In genomic region chr4:154632800-154633764, GRCm38 (mm10) we compare ENCODE assay signal across 10 mouse cellular contexts. TPM values are rescaled to one million over a fixed set of nuclear protein-coding genes. Genes with fewer than 3 reads are reported as not detected.
DNase-seq lines count a peak whose midpoint lies in the region; ATAC-seq and TF ChIP-seq lines count a peak whose summit lies in the region.
"Had no signal": no experiment of that assay in that cellular context is flagged by ENCODE, and none has a peak within 500 bp of the region (broad histone marks: within the 10 kb centered on the region; RNA-seq: fewer than 3 reads in every experiment).

No protein-coding gene starts in this region.

- peaks cover 63% of the 10 kb centered on the region for H3K4me1 ChIP-seq in embryonic facial prominence, embryonic 12.5 days
- peaks cover 14% of the 10 kb centered on the region; the same call in 1 of the 2 replicates for H3K4me1 ChIP-seq in hindbrain, embryonic 14.5 days (replicated peaks; ENCODE audit: control insufficient read depth, insufficient read depth, low read length)
- H3K4me1 ChIP-seq in limb, embryonic 14.5 days (ENCODE audit: control insufficient read depth, insufficient read depth, low read length) = peaks cover 35% of the 10 kb centered on the region

- H3K4me3 ChIP-seq in embryonic facial prominence, embryonic 12.5 days = peak overlapping the region; percentile 77
- H3K4me3 ChIP-seq in hindbrain, embryonic 14.5 days (replicated peaks; ENCODE audit: low read length) = peak overlapping the region; percentile 43
- peak overlapping the region; percentile 77 for H3K4me3 ChIP-seq in limb, embryonic 14.5 days (replicated peaks; ENCODE audit: low read length)
- H3K4me3 ChIP-seq: liver, embryonic 15.5 days had no signal

- no peaks in the 10 kb centered on the region for H3K36me3 ChIP-seq in embryonic facial prominence, embryonic 12.5 days
- no peaks in the 10 kb centered on the region for H3K36me3 ChIP-seq in hindbrain, embryonic 14.5 days (replicated peaks; ENCODE audit: control insufficient read depth, insufficient read depth)
- 0 out of 2 replicates have a peak, but pooled peaks cover 3% of the 10 kb centered on the region for H3K36me3 ChIP-seq in limb, embryonic 14.5 days (ENCODE audit: control insufficient read depth, insufficient read depth, low read length)
- H3K36me3 ChIP-seq: liver, embryonic 15.5 days had no signal

- WGBS in embryonic facial prominence, embryonic 12.5 days = 29% methylated on average over 14 of the region's 14 CpGs
- 38% methylated on average over 14 of the region's 14 CpGs for WGBS in hindbrain, embryonic 14.5 days
- WGBS in limb, embryonic 14.5 days = 25% methylated on average over 14 of the region's 14 CpGs

- no peak for ATAC-seq in embryonic facial prominence, embryonic 12.5 days (ENCODE audit: insufficient number of reproducible peaks, insufficient read depth, low FRiP score, low TSS enrichment)
- no peak for ATAC-seq in hindbrain, embryonic 14.5 days (ENCODE audit: low FRiP score)
- ATAC-seq in limb, embryonic 14.5 days (ENCODE audit: low FRiP score, low read depth) = no peak

- H3K9ac ChIP-seq in embryonic facial prominence, embryonic 12.5 days = peak overlapping the region; percentile 95
- H3K9ac ChIP-seq in hindbrain, embryonic 14.5 days = peak overlapping the region; percentile 63
- H3K9ac ChIP-seq in limb, embryonic 14.5 days (ENCODE audit: low read depth, low read length, severe bottlenecking) = peak overlapping the region; percentile 89
- H3K9ac ChIP-seq: liver, embryonic 15.5 days had no signal

- H3K27ac ChIP-seq in embryonic facial prominence, embryonic 12.5 days = 0 out of 2 replicates have a peak overlapping the region, but pooled peaks have one; percentile 50
- H3K27ac ChIP-seq in hindbrain, embryonic 14.5 days = peak overlapping the region; percentile 16; the same call in 1 of the 2 replicates
- peak overlapping the region; percentile 97 for H3K27ac ChIP-seq in limb, embryonic 14.5 days (replicated peaks; ENCODE audit: low read depth, low read length)
- H3K27ac ChIP-seq: liver, embryonic 15.5 days had no signal

- DNase-seq in Muller cell, postnatal 12 days (ENCODE audit: inconsistent ontology term) = peak; percentile 16
- DNase-seq in hindbrain, embryonic 14.5 days (ENCODE audit: low spot score) = no peak
- no peak for DNase-seq in limb, embryonic 14.5 days (ENCODE audit: low spot score)
- DNase-seq in frontal cortex, adult 2 months (ENCODE audit: extremely low spot score in 1 of 2, low spot score in 1 of 2) = no peak
- no peak for DNase-seq in cerebellum, adult 11-12 months
- no peak for DNase-seq in spleen, postnatal 10 days (ENCODE audit: low spot score in 2 of 2)
- no peak for DNase-seq in urinary bladder, postnatal 14 days (ENCODE audit: low spot score)

- H3K4me2 ChIP-seq in embryonic facial prominence, embryonic 12.5 days (replicated peaks) = peak overlapping the region; percentile 85
- H3K4me2 ChIP-seq in hindbrain, embryonic 14.5 days (replicated peaks) = peak overlapping the region; percentile 57
- H3K4me2 ChIP-seq in limb, embryonic 14.5 days (replicated peaks; ENCODE audit: low read depth, low read length, severe bottlenecking) = peak overlapping the region; percentile 89
- H3K4me2 ChIP-seq: liver, embryonic 15.5 days had no signal

- TF ChIP-seq POLR2A in limb, embryonic 14.5 days (IDR thresholded peaks at IDR 0.05; ENCODE audit: borderline replicate concordance, extremely low read depth, insufficient read depth, insufficient read length) = no peak

- H3K27me3 ChIP-seq in embryonic facial prominence, embryonic 12.5 days = peaks cover 24% of the 10 kb centered on the region
- H3K27me3 ChIP-seq in hindbrain, embryonic 14.5 days (ENCODE audit: control insufficient read depth, insufficient read depth, low read length) = peaks cover 89% of the 10 kb centered on the region
- H3K27me3 ChIP-seq in limb, embryonic 14.5 days (ENCODE audit: control insufficient read depth, insufficient read depth, low read length) = peaks cover 2% of the 10 kb centered on the region; the same call in 1 of the 2 replicates

- H3K9me3 ChIP-seq in embryonic facial prominence, embryonic 12.5 days = no peaks in the 10 kb centered on the region
- no peaks in the 10 kb centered on the region for H3K9me3 ChIP-seq in hindbrain, embryonic 14.5 days (ENCODE audit: control insufficient read depth, low read length)
- H3K9me3 ChIP-seq in limb, embryonic 14.5 days (ENCODE audit: control insufficient read depth, low read length) = no peaks in the 10 kb centered on the region
- H3K9me3 ChIP-seq: liver, embryonic 15.5 days had no signal

RNA-seq across cellular contexts. Expression of gene Prdm16, which starts 3.6 kb away (rescaled TPM):
- polyA plus RNA-seq in embryonic facial prominence, embryonic 12.5 days (2016; fragmentation: Nextera tagmentation; extraction: Ambion mirVana) = 41.5 and 45.7 TPM in 2 replicates
- polyA plus RNA-seq in hindbrain, embryonic 14.5 days (2014; fragmentation: Nextera tagmentation; extraction: Ambion mirVana) = 13.2 and 15.6 TPM in 2 replicates
- 11.7 and 15.3 TPM in 2 replicates for polyA plus RNA-seq in limb, embryonic 14.5 days (2012; rRNA removed)
- polyA plus RNA-seq in limb, embryonic 14.5 days (2014; fragmentation: Nextera tagmentation; extraction: Ambion mirVana) = 25.6 and 40.0 TPM in 2 replicates
- 5.0 and 5.4 TPM in 2 replicates for polyA plus RNA-seq in frontal cortex, adult 2 months (2012; rRNA removed)

RNA-seq across cellular contexts. Expression of gene Actrt2, which starts 34.6 kb away (rescaled TPM):
- not detected in 2 replicates for polyA plus RNA-seq in embryonic facial prominence, embryonic 12.5 days (2016; fragmentation: Nextera tagmentation; extraction: Ambion mirVana)
- not detected in 2 replicates for polyA plus RNA-seq in hindbrain, embryonic 14.5 days (2014; fragmentation: Nextera tagmentation; extraction: Ambion mirVana)
- polyA plus RNA-seq in limb, embryonic 14.5 days (2012; rRNA removed) = not detected in 2 replicates
- not detected in 2 replicates for polyA plus RNA-seq in limb, embryonic 14.5 days (2014; fragmentation: Nextera tagmentation; extraction: Ambion mirVana)
- not detected in 2 replicates for polyA plus RNA-seq in frontal cortex, adult 2 months (2012; rRNA removed)
- polyA plus RNA-seq: liver, embryonic 15.5 days; spleen, adult 2 months had no signal

Comparison
In these comparisons a context has a peak if more than half of its experiments do, and no peak if none do; other contexts are left out.
1. H3K27ac ChIP-seq: peak in every context shown above with its lines; median percentile 97 in limb, embryonic 14.5 days; 50 in embryonic facial prominence, embryonic 12.5 days; 16 in hindbrain, embryonic 14.5 days.